Mouse (Mus musculus) heart, embryonic 16.5 days (tissue): ENCODE measurements around the gene Prdm12. TPM values are rescaled to one million over a fixed set of nuclear protein-coding genes. Genes with fewer than 3 reads are reported as not detected.

ENCODE experiments used
- ATAC-seq: fragments of 200-750 bp; cut with Nextera tagmentation; replicated peaks from 2 replicates; pipeline ENCODE4 v1.8.0; 2017; ENCODE audit warnings: moderate number of reproducible peaks; ENCODE audit not compliant: insufficient read depth, low FRiP score; ENCODE audit errors: extremely low read depth
- H3K27ac ChIP-seq: fragments of 300-500 bp; sonication (generic); 2 replicates; pipeline ENCODE4 v1.5.1; 2014; ENCODE audit warnings: mild to moderate bottlenecking, low read length, control low read depth, moderate library complexity
- H3K27me3 ChIP-seq: fragments of 300-500 bp; sonication (generic); 2 replicates; pipeline ENCODE4 v1.6.1; 2014; ENCODE audit warnings: low read length, mixed read lengths; ENCODE audit not compliant: control insufficient read depth, insufficient read depth
- H3K36me3 ChIP-seq: fragments of 300-500 bp; sonication (generic); 2 replicates; pipeline ENCODE4 v1.6.1; 2014; ENCODE audit not compliant: control insufficient read depth, insufficient read depth
- H3K4me1 ChIP-seq: fragments of 300-500 bp; sonication (generic); 2 replicates; pipeline ENCODE4 v1.6.1; 2014; ENCODE audit warnings: low read length, mixed read lengths; ENCODE audit not compliant: control insufficient read depth, insufficient read depth
- H3K4me2 ChIP-seq: fragments of 300-500 bp; sonication (generic); 2 replicates; pipeline ENCODE4 v1.6.1; 2014; ENCODE audit warnings: low read depth, mild to moderate bottlenecking, control low read depth, low read length
- H3K4me3 ChIP-seq: fragments of 300-500 bp; sonication (generic); 2 replicates; pipeline ENCODE4 v1.5.1; 2014; ENCODE audit warnings: mild to moderate bottlenecking, control low read depth, low read length
- H3K9ac ChIP-seq: fragments of 300-500 bp; sonication (generic); 2 replicates; pipeline ENCODE4 v1.6.1; 2014; ENCODE audit warnings: low read length, control low read depth
- H3K9me3 ChIP-seq: fragments of 300-500 bp; sonication (generic); replicated peaks from 2 replicates; pipeline ENCODE4 v1.6.1; 2016; ENCODE audit warnings: low read length; ENCODE audit not compliant: control insufficient read depth
- WGBS: fragments of 180-500 bp; shearing (Covaris S2); extraction: QIAGEN DNeasy Blood & Tissue Kit; methylation state at CpG from one replicate; pipeline ENCODE4 v1.1.7; 2014; 5-methylcytosine and 5-hydroxymethylcytosine counted together
- polyA plus RNA-seq: library from polyadenylated mRNA; unstranded; fragments of >200 nt; fragmentation: Nextera tagmentation; extraction: Ambion mirVana; gene quantifications from 2 replicates; pipeline ENCODE4 v1.2.1, GENCODE M21; 2015

The Prdm12 gene
- polyA plus RNA-seq, 1 experiment from 2014 or later: not detected

- Histone ChIP-seq H3K4me2 (no peak overlapping the region), H3K27me3 (peaks cover 98% of the 10 kb centered on the region), H3K27ac (no peak overlapping the region), H3K9me3 (no peaks in the 10 kb centered on the region), H3K4me1 (peaks cover 11% of the 10 kb centered on the region), H3K36me3 (no peaks in the 10 kb centered on the region), H3K4me3 (no peak overlapping the region), H3K9ac (no peak overlapping the region)
- WGBS: 2% methylated on average over 34 of the region's 34 CpGs
- no peak for ATAC-seq
These were observed 1.0 kb upstream of the Prdm12 start for GRCm38 (mm10) chr2:31638581-31639465.

DNA sequence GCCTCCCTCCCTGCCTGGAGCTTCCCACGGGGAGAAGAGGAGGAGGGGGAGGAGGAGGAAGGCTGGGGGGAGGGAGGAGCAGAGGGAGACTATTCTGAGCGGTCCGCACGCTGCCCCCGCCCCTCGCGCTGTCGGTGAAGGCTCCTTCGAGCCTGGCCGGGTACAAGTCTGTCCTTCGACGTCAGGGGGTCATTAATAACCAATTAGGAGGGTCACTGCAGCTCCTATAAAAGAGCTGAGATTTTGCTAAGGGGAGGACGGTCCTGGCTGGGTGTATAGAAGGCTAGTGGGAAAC, 424 bp upstream of the Prdm12 start:
- Histone ChIP-seq H3K27me3 (peaks cover 98% of the 10 kb centered on the region), H3K4me1 (peaks cover 11% of the 10 kb centered on the region), H3K9me3 (no peaks in the 10 kb centered on the region), H3K27ac (no peak overlapping the region), H3K36me3 (no peaks in the 10 kb centered on the region), H3K4me3 (no peak overlapping the region), H3K9ac (no peak overlapping the region), H3K4me2 (no peak overlapping the region)
- ATAC-seq: no peak
- WGBS: 0% methylated on average over 12 of the region's 13 CpGs

GRCm38 (mm10) chr2:31640609-31641507, 1.0 kb downstream of the Prdm12 start:
- Histone ChIP-seq H3K27me3 (peaks cover 97% of the 10 kb centered on the region), H3K27ac (no peak overlapping the region), H3K9ac (no peak overlapping the region), H3K4me2 (0 out of 2 replicates have a peak overlapping the region, but pooled peaks have one; percentile 17), H3K36me3 (no peaks in the 10 kb centered on the region), H3K4me3 (peak overlapping the region; percentile 22), H3K9me3 (no peaks in the 10 kb centered on the region), H3K4me1 (peaks cover 6% of the 10 kb centered on the region)
- under 1% methylated on average over 47 of the region's 48 CpGs for WGBS
- no peak for ATAC-seq

DNA sequence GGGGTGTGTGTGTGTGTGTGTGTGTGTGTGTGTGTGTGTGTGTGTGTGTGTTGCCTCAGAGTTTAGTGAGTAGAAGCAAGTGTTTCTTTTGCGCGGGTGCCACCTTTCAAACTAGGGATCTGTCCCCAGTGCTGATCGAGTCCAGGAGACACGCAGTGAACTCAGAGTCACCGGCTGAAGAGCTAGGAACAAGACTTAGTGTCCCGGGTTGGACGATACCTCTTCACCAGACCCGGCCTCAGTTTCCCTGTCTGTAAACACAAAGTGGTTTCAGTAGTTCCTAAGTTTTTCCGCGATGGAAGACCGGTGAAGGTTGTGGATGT, 1.6 kb downstream of the Prdm12 start:
- Histone ChIP-seq H3K4me2 (no peak overlapping the region), H3K27me3 (peaks cover 97% of the 10 kb centered on the region), H3K27ac (no peak overlapping the region), H3K9ac (no peak overlapping the region), H3K9me3 (no peaks in the 10 kb centered on the region), H3K36me3 (no peaks in the 10 kb centered on the region), H3K4me3 (no peak overlapping the region), H3K4me1 (peaks cover 3% of the 10 kb centered on the region)
- 1% methylated on average over 11 of the region's 11 CpGs for WGBS
- ATAC-seq: no peak

- no peak for ATAC-seq
- Histone ChIP-seq H3K27ac (no peak overlapping the region), H3K4me1 (peaks cover 2% of the 10 kb centered on the region; the same call in 1 of the 2 replicates), H3K4me3 (no peak overlapping the region), H3K4me2 (no peak overlapping the region), H3K36me3 (no peaks in the 10 kb centered on the region), H3K9ac (no peak overlapping the region), H3K27me3 (peaks cover 96% of the 10 kb centered on the region), H3K9me3 (no peaks in the 10 kb centered on the region)
- 8% methylated on average over 18 of the region's 18 CpGs for WGBS
These were observed 2.1 kb downstream of the Prdm12 start for GRCm38 (mm10) chr2:31641929-31642328.

- H3K4me2 ChIP-seq: peak overlapping the region; percentile 98
- peak overlapping the region; percentile 58 for H3K4me3 ChIP-seq
- WGBS: under 1% methylated on average over 100 of the region's 109 CpGs
- H3K27me3 ChIP-seq: peaks cover 71% of the 10 kb centered on the region
- H3K27ac ChIP-seq: no peak overlapping the region
- ATAC-seq: peak; percentile 45; the same call in 1 of the 2 replicates
- H3K9me3 ChIP-seq: peaks cover 3% of the 10 kb centered on the region; the same call in 1 of the 2 replicates
- H3K4me1 ChIP-seq: peaks cover 4% of the 10 kb centered on the region
- peak overlapping the region; percentile 56 for H3K9ac ChIP-seq
- H3K36me3 ChIP-seq: no peaks in the 10 kb centered on the region
These were observed 14.4 kb downstream of the Prdm12 start for GRCm38 (mm10) chr2:31653971-31654853.

DNA sequence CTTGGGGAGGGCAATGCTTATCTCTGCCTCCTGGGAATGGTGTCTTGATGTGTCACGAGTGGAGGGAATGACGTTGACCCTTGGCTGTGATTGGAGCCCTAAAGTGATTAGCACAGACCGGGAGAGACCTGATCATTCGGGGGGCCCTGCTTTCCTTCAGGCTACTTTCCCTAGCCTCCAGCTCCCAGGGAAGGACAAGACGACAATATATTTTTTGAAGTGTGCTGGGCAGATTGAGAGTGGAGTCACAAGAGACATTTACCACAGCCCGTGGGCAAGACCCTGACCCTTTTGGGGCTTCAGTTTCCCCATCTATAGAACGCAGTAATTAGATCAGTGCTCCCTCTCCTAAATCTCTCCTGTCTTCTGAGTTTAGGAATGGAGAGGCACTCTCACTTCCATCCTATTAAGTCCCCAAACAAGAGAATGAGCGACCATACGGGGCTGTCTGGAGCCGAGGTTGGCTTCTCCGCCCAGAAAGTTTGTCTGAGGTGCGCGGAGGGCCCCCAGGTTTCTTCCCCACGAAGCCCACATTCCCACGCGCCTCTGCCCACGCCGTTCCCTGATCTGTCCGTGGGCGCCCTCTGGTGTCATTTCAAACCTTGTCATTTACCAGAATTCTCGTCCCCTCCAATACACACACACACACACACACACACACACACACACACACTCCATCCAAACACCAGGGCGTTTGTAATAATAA, 15.2 kb downstream of the Prdm12 start:
- Histone ChIP-seq H3K27me3 (peaks cover 64% of the 10 kb centered on the region), H3K9me3 (peaks cover 4% of the 10 kb centered on the region; the same call in 1 of the 2 replicates), H3K27ac (no peak overlapping the region), H3K9ac (no peak overlapping the region), H3K36me3 (no peaks in the 10 kb centered on the region), H3K4me1 (peaks cover 4% of the 10 kb centered on the region), H3K4me3 (peak overlapping the region; percentile 58), H3K4me2 (peak overlapping the region; percentile 98)
- ATAC-seq: no peak
- WGBS: 4% methylated on average over 22 of the region's 22 CpGs

GRCm38 (mm10) chr2:31656374-31656773, 16.5 kb downstream of the Prdm12 start:
- H3K27ac ChIP-seq: no peak overlapping the region
- 79% methylated on average over 7 of the region's 7 CpGs for WGBS

More at GRCm38 (mm10) chr2:31656374-31656773, 16.5 kb downstream of the Prdm12 start:
- H3K27me3 ChIP-seq: peaks cover 54% of the 10 kb centered on the region
- no peak overlapping the region for H3K4me3 ChIP-seq
- peaks cover 4% of the 10 kb centered on the region; the same call in 1 of the 2 replicates for H3K9me3 ChIP-seq
- no peak overlapping the region for H3K9ac ChIP-seq
- H3K4me1 ChIP-seq: peaks cover 4% of the 10 kb centered on the region
- H3K4me2 ChIP-seq: no peak overlapping the region
- ATAC-seq: no peak
- no peaks in the 10 kb centered on the region for H3K36me3 ChIP-seq
